Mouse (Mus musculus) intestine, embryonic 14.5 days (tissue): ENCODE results near the gene Ube2e3. TPM values are rescaled to one million over a fixed set of nuclear protein-coding genes. Genes with fewer than 3 reads are reported as not detected.

Experiments
- ATAC-seq: fragments of 200-750 bp; cut with Nextera tagmentation; replicated peaks from 2 replicates; pipeline ENCODE4 v1.8.0; 2017; ENCODE audit warnings: low read depth, moderate number of reproducible peaks, moderate TSS enrichment, moderate library complexity; ENCODE audit not compliant: low FRiP score, low TSS enrichment
- DNase-seq: peaks from one replicate; pipeline ENCODE4 v3.0.0-alpha.2; 2018; ENCODE audit warnings: low spot score
- H3K27ac ChIP-seq: fragments of 300-500 bp; sonication (generic); 2 replicates; pipeline ENCODE4 v1.5.1; 2014; ENCODE audit warnings: low read depth, mild to moderate bottlenecking, control low read depth
- H3K27me3 ChIP-seq: fragments of 300-500 bp; sonication (generic); replicated peaks from 2 replicates; pipeline ENCODE4 v1.6.1; 2014; ENCODE audit warnings: low read length, control low read depth; ENCODE audit not compliant: control insufficient read depth, insufficient read depth
- H3K36me3 ChIP-seq: fragments of 300-500 bp; sonication (generic); 2 replicates; pipeline ENCODE4 v1.6.1; 2014; ENCODE audit warnings: low read length, control low read depth; ENCODE audit not compliant: control insufficient read depth, insufficient read depth
- H3K4me1 ChIP-seq: fragments of 300-500 bp; sonication (generic); replicated peaks from 2 replicates; pipeline ENCODE4 v1.6.1; 2014; ENCODE audit warnings: low read length, control low read depth, mixed read lengths; ENCODE audit not compliant: control insufficient read depth, insufficient read depth
- H3K4me2 ChIP-seq: fragments of 300-500 bp; sonication (generic); 2 replicates; pipeline ENCODE4 v1.6.1; 2014; ENCODE audit warnings: low read length
- H3K4me3 ChIP-seq: fragments of 300-500 bp; sonication (generic); 2 replicates; pipeline ENCODE4 v1.5.1; 2014; ENCODE audit warnings: low read depth, low read length, control low read depth, mixed read lengths
- H3K9ac ChIP-seq: fragments of 300-500 bp; sonication (generic); 2 replicates; pipeline ENCODE4 v1.6.1; 2014; ENCODE audit warnings: mild to moderate bottlenecking, low read length
- H3K9me3 ChIP-seq: fragments of 300-500 bp; sonication (generic); 2 replicates; pipeline ENCODE4 v1.6.1; 2016; ENCODE audit warnings: low read length, control low read depth; ENCODE audit not compliant: control insufficient read depth
- WGBS: fragments of 180-500 bp; shearing (Covaris S2); extraction: QIAGEN DNeasy Blood & Tissue Kit; methylation state at CpG from one replicate; pipeline ENCODE4 v1.1.7; 2014; 5-methylcytosine and 5-hydroxymethylcytosine counted together
- polyA plus RNA-seq: library from polyadenylated mRNA; unstranded; fragments of >200 nt; fragmentation: Nextera tagmentation; extraction: Ambion mirVana; gene quantifications from 2 replicates; pipeline ENCODE4 v1.2.1, GENCODE M21; 2014

The Ube2e3 gene
- polyA plus RNA-seq, 1 experiment from 2014 or later = 126 TPM

- H3K27ac ChIP-seq = no peak overlapping the region
- no peaks in the 10 kb centered on the region for H3K9me3 ChIP-seq
- 80% methylated on average over 12 of the region's 12 CpGs for WGBS
- H3K4me3 ChIP-seq = no peak overlapping the region
- H3K4me1 ChIP-seq = no peaks in the 10 kb centered on the region
- no peaks in the 10 kb centered on the region for H3K27me3 ChIP-seq
- H3K9ac ChIP-seq = no peak overlapping the region
- ATAC-seq = no peak
- H3K36me3 ChIP-seq = no peaks in the 10 kb centered on the region
- H3K4me2 ChIP-seq = no peak overlapping the region
- DNase-seq = no peak
These were observed 8.4 kb upstream of the Ube2e3 start for GRCm38 (mm10) chr2:78859266-78860087.

GRCm38 (mm10) chr2:78860088-78860372, 7.9 kb upstream of the Ube2e3 start:
- ATAC-seq (no peak), DNase-seq (no peak)
- Histone ChIP-seq H3K4me3 (no peak overlapping the region), H3K27ac (no peak overlapping the region), H3K9ac (no peak overlapping the region), H3K4me1 (no peaks in the 10 kb centered on the region), H3K4me2 (no peak overlapping the region), H3K9me3 (no peaks in the 10 kb centered on the region), H3K36me3 (no peaks in the 10 kb centered on the region), H3K27me3 (no peaks in the 10 kb centered on the region)
- WGBS = 90% methylated on average over 3 of the region's 3 CpGs

GRCm38 (mm10) chr2:78864116-78864515, 3.8 kb upstream of the Ube2e3 start:
- no peaks in the 10 kb centered on the region for H3K36me3 ChIP-seq
- H3K9ac ChIP-seq = no peak overlapping the region
- no peaks in the 10 kb centered on the region for H3K4me1 ChIP-seq
- WGBS = 93% methylated on average over 3 of the region's 3 CpGs
- no peak overlapping the region for H3K4me2 ChIP-seq
- no peaks in the 10 kb centered on the region for H3K27me3 ChIP-seq
- no peaks in the 10 kb centered on the region for H3K9me3 ChIP-seq
- H3K27ac ChIP-seq = no peak overlapping the region
- DNase-seq (no peak), ATAC-seq (no peak)
- no peak overlapping the region for H3K4me3 ChIP-seq

GRCm38 (mm10) chr2:78864866-78865265, 3.1 kb upstream of the Ube2e3 start:
- H3K9me3 ChIP-seq = no peaks in the 10 kb centered on the region
- no peak overlapping the region for H3K4me2 ChIP-seq
- ATAC-seq = no peak
- H3K36me3 ChIP-seq = no peaks in the 10 kb centered on the region
- no peaks in the 10 kb centered on the region for H3K27me3 ChIP-seq
- no peak overlapping the region for H3K4me3 ChIP-seq
- H3K27ac ChIP-seq = no peak overlapping the region
- 69% methylated on average over 5 of the region's 5 CpGs for WGBS
- no peaks in the 10 kb centered on the region for H3K4me1 ChIP-seq
- DNase-seq = no peak
- no peak overlapping the region for H3K9ac ChIP-seq

- H3K9ac ChIP-seq = peak overlapping the region; percentile 98
- H3K9me3 ChIP-seq = no peaks in the 10 kb centered on the region
- H3K27me3 ChIP-seq = no peaks in the 10 kb centered on the region
These were observed 559 bp downstream of the Ube2e3 start for GRCm38 (mm10) chr2:78868511-78868854.

GRCm38 (mm10) chr2:78868951-78869720, 1.2 kb downstream of the Ube2e3 start:
- peak overlapping the region; percentile 78 for H3K4me3 ChIP-seq
- peak; percentile 88 for DNase-seq
- H3K4me2 ChIP-seq = peak overlapping the region; percentile 84
- H3K36me3 ChIP-seq = peaks cover 9% of the 10 kb centered on the region; the same call in 1 of the 2 replicates
- H3K27me3 ChIP-seq = no peaks in the 10 kb centered on the region
- under 1% methylated on average over 49 of the region's 114 CpGs for WGBS
- ATAC-seq = peak; percentile 96
- H3K9ac ChIP-seq = peak overlapping the region; percentile 98
- peaks cover 25% of the 10 kb centered on the region for H3K4me1 ChIP-seq
- H3K9me3 ChIP-seq = no peaks in the 10 kb centered on the region
- peak overlapping the region; percentile 99 for H3K27ac ChIP-seq

More at GRCm38 (mm10) chr2:78868511-78868854, 559 bp downstream of the Ube2e3 start:
- H3K4me1 ChIP-seq = peaks cover 20% of the 10 kb centered on the region
- 1% methylated on average over 37 of the region's 44 CpGs for WGBS
- H3K4me3 ChIP-seq = peak overlapping the region; percentile 78
- peaks cover 9% of the 10 kb centered on the region; the same call in 1 of the 2 replicates for H3K36me3 ChIP-seq
- peak overlapping the region; percentile 73 for H3K4me2 ChIP-seq
- peak; percentile 83 for ATAC-seq
- H3K27ac ChIP-seq = peak overlapping the region; percentile 99
- peak; percentile 95 for DNase-seq

GRCm38 (mm10) chr2:78869721-78870442, 2.0 kb downstream of the Ube2e3 start:
- peak; percentile 75 for DNase-seq
- ATAC-seq = no peak
- 1% methylated on average over 35 of the region's 35 CpGs for WGBS
- H3K9ac ChIP-seq = peak overlapping the region; percentile 98
- no peaks in the 10 kb centered on the region for H3K27me3 ChIP-seq
- H3K4me3 ChIP-seq = peak overlapping the region; percentile 78
- H3K4me2 ChIP-seq = peak overlapping the region; percentile 84
- peak overlapping the region; percentile 99 for H3K27ac ChIP-seq
- no peaks in the 10 kb centered on the region for H3K9me3 ChIP-seq
- peaks cover 9% of the 10 kb centered on the region; the same call in 1 of the 2 replicates for H3K36me3 ChIP-seq
- H3K4me1 ChIP-seq = peaks cover 25% of the 10 kb centered on the region

- DNase-seq = no peak
- H3K4me2 ChIP-seq = peak overlapping the region; percentile 84
- no peak for ATAC-seq
- H3K27ac ChIP-seq = peak overlapping the region; percentile 99
- no peaks in the 10 kb centered on the region for H3K27me3 ChIP-seq
- peaks cover 9% of the 10 kb centered on the region; the same call in 1 of the 2 replicates for H3K36me3 ChIP-seq
- H3K9ac ChIP-seq = peak overlapping the region; percentile 98
- peak overlapping the region; percentile 78 for H3K4me3 ChIP-seq
- peaks cover 25% of the 10 kb centered on the region for H3K4me1 ChIP-seq
- WGBS = 10% methylated on average over 10 of the region's 10 CpGs
- no peaks in the 10 kb centered on the region for H3K9me3 ChIP-seq
These were observed 2.6 kb downstream of the Ube2e3 start for GRCm38 (mm10) chr2:78870443-78871025.
